Mouse (Mus musculus) spleen, adult 2 months (tissue): ENCODE measurements around the gene Foxo1.

Source experiments
- CTCF ChIP-seq: fragments of 200-500 bp; IDR thresholded peaks from 2 replicates; pipeline ENCODE4 v1.5.1; 2011; ENCODE audit warnings: mild to moderate bottlenecking, inconsistent platforms; ENCODE audit not compliant: insufficient read depth, insufficient read length, insufficient replicate concordance; ENCODE audit errors: extremely low read depth
- POLR2A ChIP-seq: fragments of 200-500 bp; IDR thresholded peaks from 2 replicates; pipeline ENCODE4 v1.6.1; 2011; ENCODE audit warnings: low read depth, low read length, inconsistent platforms

DNA sequence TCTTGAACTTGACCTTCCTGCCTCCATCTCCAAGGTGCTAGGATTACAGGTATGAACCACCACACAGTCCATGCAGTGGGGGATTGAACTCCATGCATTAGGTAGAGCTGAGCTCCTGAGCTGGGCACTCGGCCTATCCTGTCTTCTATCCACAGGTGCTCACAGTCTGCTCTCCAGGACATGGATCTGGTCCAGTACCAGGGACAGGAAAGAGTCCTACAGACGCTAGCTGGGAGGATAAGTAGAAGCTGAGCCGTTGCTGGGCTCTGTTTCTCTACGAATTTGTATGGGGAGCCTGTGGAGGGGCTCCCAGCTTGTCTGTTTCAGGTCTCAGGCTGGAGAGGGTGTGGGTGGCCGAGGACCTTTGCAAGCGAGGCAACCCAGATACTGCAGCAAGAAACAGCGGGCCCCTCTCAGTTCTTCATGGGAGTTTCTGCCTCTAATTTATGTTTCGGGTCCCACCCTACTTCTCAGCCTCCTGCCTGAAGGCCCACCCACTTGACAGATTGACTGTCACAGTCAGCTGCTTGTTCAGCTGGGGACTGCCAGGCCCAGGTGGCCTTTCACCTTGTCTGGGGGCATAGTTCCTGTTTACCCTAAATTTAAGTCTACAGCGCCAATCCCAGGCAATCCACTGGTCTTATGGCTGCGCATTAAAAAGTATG, 128.9 kb downstream of the Foxo1 start:
- TF ChIP-seq CTCF (no peak), POLR2A (no peak)
